Mouse (Mus musculus) left cerebral cortex, adult 8-10 months (tissue): Measurements from ENCODE around the gene Dus1l. TPM values are rescaled to one million over a fixed set of nuclear protein-coding genes. Genes with fewer than 3 reads are reported as not detected.
"Not testable (repeated sequence)": the region's sequence is repeated elsewhere in the genome, so short reads cannot be mapped to it uniquely, and the experiment has no call there.

Source experiments
- DNase-seq, 2 experiments: peaks; one replicate each; pipeline ENCODE4 v3.0.0; 2022; ENCODE audit warnings: low spot score in 2 of 2
- total RNA-seq, 4 experiments: library from RNA; stranded (reverse); gene quantifications; 2 replicates each; pipeline ENCODE4 v1.2.4; 2022

Gene Dus1l
- total RNA-seq, 4 experiments from 2014 or later, result 41.4 to 47.9 (median 46.1) TPM

GRCm38 (mm10) chr11:120819556-120819955 is 23.4 kb upstream of the Dus1l start:
- no peak for DNase-seq

DNA sequence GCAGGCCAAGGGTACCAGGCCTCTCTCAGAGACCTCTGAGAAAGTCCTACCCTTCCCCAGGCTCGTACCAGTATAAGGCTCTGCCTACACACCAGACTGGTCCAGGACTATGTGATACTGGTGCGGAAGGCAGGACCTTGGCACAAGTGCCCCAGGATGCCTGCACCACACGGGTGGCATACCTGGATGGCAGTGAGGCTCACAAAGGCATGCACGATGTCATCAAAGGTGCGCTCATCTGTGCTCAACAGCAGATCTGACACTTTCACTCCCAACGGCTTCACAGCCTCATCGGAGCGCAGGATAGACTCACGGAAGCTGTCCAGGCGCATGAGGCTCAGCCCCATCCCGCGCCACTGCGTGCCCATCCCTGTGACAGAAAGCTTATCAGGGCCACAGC is 22.0 kb upstream of the Dus1l start:
- DNase-seq, result no peak

DNA sequence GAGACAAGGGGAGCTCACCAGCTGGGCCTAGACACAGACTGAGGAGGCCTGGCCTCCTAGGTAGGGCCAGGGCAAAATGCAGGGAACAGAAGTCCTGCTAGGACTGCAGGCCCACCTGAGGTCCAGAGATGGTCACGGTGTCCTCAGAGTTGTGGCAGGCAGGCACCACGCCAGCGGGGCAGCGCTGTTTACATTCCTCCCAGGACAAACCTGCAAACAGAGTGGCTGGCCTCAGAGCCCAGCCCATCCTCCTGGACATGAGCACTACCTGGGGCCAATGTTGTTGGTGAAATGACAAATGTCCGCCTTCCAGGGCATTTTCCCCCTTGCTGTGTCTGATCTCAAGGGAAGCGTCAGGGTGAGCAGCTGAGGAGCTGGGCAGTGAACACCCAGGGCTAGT is 21.2 kb upstream of the Dus1l start:
- DNase-seq, result no peak

GRCm38 (mm10) chr11:120812068-120812467 is 15.9 kb upstream of the Dus1l start:
- DNase-seq, result no peak

GRCm38 (mm10) chr11:120808010-120808409 is 11.8 kb upstream of the Dus1l start:
- no peak for DNase-seq

DNA sequence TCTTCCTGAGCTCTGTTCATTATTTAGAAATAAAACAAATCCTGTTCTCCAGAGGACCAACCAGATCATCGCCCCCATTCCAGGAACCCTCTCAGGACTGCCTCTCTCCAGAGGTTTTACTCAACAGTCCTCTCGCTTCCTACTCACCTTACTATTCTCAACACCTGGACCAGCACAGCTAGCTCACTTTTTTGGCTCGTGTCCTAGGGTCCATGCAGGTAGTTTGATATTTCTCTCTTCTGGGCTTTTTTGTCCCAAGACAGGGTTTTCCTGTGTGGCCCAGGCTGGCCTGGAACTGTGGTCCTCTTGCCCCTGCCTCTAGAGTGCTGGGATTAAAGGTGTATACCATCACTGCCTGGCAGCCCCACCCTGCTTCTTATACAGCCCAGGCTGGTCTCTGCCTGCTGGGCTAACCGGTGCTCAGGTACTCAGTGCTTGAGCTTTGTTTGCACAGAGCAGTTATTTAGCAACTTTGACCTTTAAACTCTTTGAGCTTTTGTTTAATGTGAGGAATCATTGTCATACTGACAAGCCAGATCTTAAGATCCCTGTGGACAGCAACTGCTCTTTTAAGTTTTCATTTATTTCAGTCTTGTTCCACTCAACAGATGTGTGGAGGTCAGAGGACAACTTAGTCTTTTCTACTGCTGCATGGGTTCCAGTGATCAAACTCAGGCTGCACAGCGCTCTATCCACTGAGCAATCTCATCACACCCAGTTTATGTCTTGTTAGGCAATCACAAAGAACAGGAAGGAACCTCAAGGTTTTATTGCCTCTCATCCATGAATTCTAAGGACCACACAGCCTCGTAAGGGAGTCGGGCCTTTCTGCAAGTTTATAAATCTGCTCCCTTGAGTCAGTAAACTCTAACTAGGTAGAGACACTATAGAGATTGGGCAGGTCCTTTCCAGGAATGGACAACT is 9.4 kb upstream of the Dus1l start:
- no peak for DNase-seq

DNA sequence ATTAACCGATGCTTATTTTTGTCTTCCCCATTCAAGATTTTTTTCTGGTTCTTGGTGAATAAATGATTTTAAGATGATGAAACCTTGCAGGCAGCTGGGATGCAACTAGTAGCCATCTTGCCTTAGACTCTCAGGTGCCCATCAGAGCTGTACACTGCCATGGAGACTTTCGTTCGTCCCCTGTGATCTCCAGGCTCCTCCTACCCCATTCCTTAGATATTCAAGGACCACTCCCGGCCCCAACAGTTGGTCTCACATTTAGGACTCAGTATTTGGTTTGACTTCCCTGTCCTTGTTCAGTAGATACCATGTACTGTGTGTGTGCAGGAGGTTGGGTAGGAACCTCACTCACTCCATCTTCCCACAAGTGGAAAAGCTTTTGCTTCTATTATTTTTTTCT is 8.6 kb upstream of the Dus1l start:
- DNase-seq, result no peak

DNA sequence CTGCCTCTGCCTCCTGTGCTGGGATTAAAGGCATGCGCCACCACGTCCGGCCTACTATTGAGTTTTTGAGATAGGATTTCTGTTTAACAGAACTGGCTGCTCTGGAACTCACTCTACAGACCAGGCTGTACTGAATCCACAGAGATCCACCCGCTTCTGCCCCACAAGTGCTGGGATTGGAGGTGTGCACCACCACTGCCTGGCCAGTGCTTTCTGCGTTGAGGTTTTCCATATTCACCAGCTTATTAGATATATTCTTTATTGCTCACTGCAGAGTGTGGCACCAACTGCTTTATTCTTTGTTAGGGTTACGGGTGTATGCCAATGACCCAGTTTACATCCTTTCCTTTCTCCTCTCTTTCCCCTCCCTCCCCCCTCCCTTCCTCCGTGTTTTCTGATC is 8.1 kb upstream of the Dus1l start:
- DNase-seq, result no peak

- peak in 1 of 2 experiments; percentile 72 for DNase-seq
These were observed 4.1 kb upstream of the Dus1l start for GRCm38 (mm10) chr11:120800061-120800904.

DNA sequence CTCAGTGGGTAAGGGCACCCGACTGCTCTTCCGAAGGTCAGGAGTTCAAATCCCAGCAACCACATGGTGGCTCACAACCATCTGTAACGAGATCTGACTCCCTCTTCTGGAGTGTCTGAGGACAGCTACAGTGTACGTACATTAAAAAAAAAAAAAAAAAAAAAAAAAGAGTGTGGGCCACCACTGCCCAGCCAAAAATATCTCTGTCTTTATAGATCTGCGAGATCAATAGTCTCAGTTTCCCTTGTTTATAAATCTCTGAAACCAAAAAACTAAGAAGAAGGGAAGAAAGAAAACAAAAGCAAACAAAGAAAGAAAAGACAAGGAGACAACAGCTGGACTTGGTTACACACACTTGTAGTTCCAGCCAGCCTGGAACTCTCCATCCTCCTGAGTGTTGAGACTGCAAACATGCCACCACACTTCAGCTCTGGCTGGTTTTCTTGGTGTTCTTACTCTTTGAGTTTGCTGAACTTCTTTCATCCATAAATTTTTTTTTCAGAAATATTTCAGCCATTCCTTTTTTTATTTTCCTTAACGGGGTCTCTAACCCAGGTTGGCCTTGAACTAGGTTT is 3.2 kb upstream of the Dus1l start:
- DNase-seq, result no peak

DNA sequence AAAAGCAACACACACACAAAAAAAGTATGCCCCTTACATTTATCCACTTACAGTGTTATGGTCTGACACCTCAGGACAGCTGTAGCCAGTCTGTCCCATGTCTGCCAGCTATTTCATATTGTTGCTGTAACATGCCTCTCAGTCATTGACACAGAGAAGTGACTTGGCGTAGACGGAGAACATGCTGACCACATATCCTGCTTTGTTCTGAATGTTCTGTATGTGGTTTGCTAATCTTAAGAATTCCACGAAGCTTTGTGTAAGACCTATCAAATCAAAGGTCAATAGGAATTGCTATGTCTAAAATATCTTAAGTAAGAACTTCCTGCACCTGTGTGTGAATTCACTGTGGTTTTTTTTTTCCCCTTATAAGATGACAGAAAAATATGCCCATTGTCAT is 2.0 kb upstream of the Dus1l start:
- no peak for DNase-seq

DNA sequence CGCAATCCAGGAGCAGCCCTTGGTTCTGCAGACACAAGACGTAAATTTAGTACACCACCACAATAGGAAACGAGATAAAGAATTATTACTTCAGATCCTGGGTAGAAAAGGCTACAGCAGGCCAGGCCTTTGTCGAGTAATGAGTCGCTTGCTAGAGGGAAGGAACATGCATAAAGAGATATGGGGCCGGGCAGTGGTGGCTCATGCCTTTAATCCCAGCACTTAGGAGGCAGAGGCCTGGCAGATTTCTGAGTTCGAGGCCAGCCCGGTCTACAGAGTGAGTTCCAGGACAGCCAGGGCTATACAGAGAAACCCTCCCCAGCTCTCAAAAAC is 377 bp upstream of the Dus1l start:
- DNase-seq, result no peak

GRCm38 (mm10) chr11:120792652-120793051 is 3.6 kb downstream of the Dus1l start:
- DNase-seq, result no peak

GRCm38 (mm10) chr11:120789810-120790209 is 6.4 kb downstream of the Dus1l start:
- no peak for DNase-seq

- no peak for DNase-seq
These were observed 6.8 kb downstream of the Dus1l start for GRCm38 (mm10) chr11:120789355-120789754.

- DNase-seq, result not testable (repeated sequence)
These were observed 7.7 kb downstream of the Dus1l start for GRCm38 (mm10) chr11:120788460-120788859.

- DNase-seq, result no peak
These were observed 11.1 kb downstream of the Dus1l start for GRCm38 (mm10) chr11:120785145-120785544.

DNA sequence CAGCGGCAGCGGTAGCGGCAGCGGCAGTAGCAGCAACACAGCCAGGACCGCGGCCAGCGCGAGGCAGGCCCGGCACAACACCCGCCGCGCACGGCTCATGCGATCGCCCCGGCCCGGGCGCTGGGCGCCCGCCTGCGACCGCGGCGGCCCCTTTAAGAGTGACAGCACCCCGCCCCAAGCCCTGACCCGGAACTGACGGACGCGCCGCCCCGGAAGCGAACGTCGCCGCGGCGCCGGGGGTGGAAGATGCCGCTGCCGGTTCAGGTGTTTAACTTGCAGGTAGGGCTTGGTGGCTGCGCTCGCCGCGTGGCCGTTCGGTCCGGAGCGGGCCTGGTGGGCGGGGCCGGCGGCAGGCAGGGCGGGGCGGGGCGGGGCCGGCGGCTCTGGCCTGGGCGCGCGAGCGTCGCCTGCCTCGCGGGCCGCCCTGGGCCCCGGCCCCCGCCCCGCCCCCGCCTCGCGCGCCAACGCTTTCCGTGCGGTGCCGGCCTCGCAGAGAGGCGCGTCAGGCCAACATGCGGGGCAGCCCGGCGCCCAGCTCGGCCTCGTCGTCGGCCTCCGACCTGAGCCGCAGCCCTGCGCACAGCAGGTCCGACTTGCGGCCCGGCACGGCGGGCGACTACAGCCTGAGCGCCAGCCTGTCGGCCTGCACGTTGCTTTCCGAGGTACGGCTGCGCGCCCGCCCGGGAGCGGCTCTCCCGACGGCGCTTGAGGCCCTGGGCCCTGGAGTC is 12.0 kb downstream of the Dus1l start, which contains the start of the genes Rfng and Gps1:
Gene Rfng, minus strand, starts transcription at position 144 of the 728 bp plus-strand sequence.
Gene Gps1, plus strand, starts transcription at position 209 of the 728 bp plus-strand sequence.
- peak; percentile 68 to 72 for DNase-seq

- DNase-seq, result no peak
These were observed 12.7 kb downstream of the Dus1l start for GRCm38 (mm10) chr11:120783426-120784063.

GRCm38 (mm10) chr11:120781361-120781760 is 14.8 kb downstream of the Dus1l start:
- not testable (repeated sequence) for DNase-seq

DNA sequence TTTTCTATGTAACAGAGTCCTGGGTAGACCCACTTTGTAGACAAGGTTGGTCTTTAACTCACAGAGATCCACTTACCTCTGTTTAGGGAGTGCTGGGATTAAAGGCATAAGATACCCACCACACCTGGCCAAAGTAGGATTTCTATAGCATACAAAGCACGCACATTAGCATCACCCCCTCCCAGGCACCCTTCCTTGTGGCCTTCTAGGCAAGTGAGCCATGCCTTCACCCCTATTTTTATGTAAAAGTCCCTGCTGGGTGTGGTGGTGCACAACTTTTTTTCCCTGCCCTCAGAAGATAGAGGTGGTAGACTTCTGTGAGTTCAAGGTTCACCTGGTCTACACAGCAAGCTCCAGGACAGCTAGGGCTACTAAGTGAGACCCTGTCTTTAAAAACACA is 16.3 kb downstream of the Dus1l start:
- no peak for DNase-seq
